Mouse (Mus musculus): ENCODE measurements at regions not wholly inside any gene's neighbourhood (a gene's known extent, or its start where the extent isn't known, plus 50 kb on each side); places are given as distances from the start of the nearest gene placed in this dataset.

GRCm38 (mm10) chr9:122568691-122569441 lies 178.3 kb upstream of the Topaz1 start:
- no peak overlapping the region for H3K9ac ChIP-seq (ENCODE audit: low read depth, low read length)
- no peaks in the 10 kb centered on the region for H3K79me2 ChIP-seq (ENCODE audit: control insufficient read depth, insufficient read depth, low read length)
- H3K27me3 ChIP-seq (ENCODE audit: control insufficient read depth, insufficient read depth, low read length): peaks cover 20% of the 10 kb centered on the region
- no peaks in the 10 kb centered on the region for H3K36me3 ChIP-seq (ENCODE audit: control insufficient read depth, insufficient read depth, low read length)
- no peaks in the 10 kb centered on the region for H3K4me1 ChIP-seq (ENCODE audit: control insufficient read depth, insufficient read depth, low read length)
- no peak overlapping the region for H3K4me3 ChIP-seq (ENCODE audit: insufficient read depth, low read depth, low read length)
- 2% methylated on average over 68 of the region's 68 CpGs for WGBS
- TF ChIP-seq POLR2A (IDR thresholded peaks at IDR 0.05; ENCODE audit: extremely low read depth, insufficient read depth, low read length) (no peak), CTCF (IDR thresholded peaks at IDR 0.05; ENCODE audit: low read depth, low read length) (no peak)
- no peak overlapping the region for H3K27ac ChIP-seq (replicated peaks; ENCODE audit: insufficient read depth, low read depth, low read length)
- DNase-seq (ENCODE audit: extremely low read depth, low read depth, low spot score): no peak

GRCm38 (mm10) chr9:122569511-122570455 lies 177.4 kb upstream of the Topaz1 start:
- no peaks in the 10 kb centered on the region for H3K79me2 ChIP-seq (ENCODE audit: control insufficient read depth, insufficient read depth, low read length)
- H3K27me3 ChIP-seq (ENCODE audit: control insufficient read depth, insufficient read depth, low read length): peaks cover 20% of the 10 kb centered on the region
- no peak overlapping the region for H3K4me3 ChIP-seq (ENCODE audit: insufficient read depth, low read depth, low read length)
- H3K9ac ChIP-seq (ENCODE audit: low read depth, low read length): no peak overlapping the region
- no peak overlapping the region for H3K27ac ChIP-seq (replicated peaks; ENCODE audit: insufficient read depth, low read depth, low read length)
- H3K36me3 ChIP-seq (ENCODE audit: control insufficient read depth, insufficient read depth, low read length): no peaks in the 10 kb centered on the region
- TF ChIP-seq POLR2A (IDR thresholded peaks at IDR 0.05; ENCODE audit: extremely low read depth, insufficient read depth, low read length): no peak
- TF ChIP-seq CTCF (IDR thresholded peaks at IDR 0.05; ENCODE audit: low read depth, low read length): no peak
- H3K4me1 ChIP-seq (ENCODE audit: control insufficient read depth, insufficient read depth, low read length): no peaks in the 10 kb centered on the region
- 3% methylated on average over 48 of the region's 48 CpGs for WGBS
- no peak for DNase-seq (ENCODE audit: extremely low read depth, low read depth, low spot score)

GRCm38 (mm10) chr9:122571001-122571400 lies 176.1 kb upstream of the Topaz1 start:
- no peak for DNase-seq (ENCODE audit: extremely low read depth, low read depth, low spot score)
- Histone ChIP-seq H3K9ac (ENCODE audit: low read depth, low read length) (no peak overlapping the region), H3K4me3 (ENCODE audit: insufficient read depth, low read depth, low read length) (no peak overlapping the region), H3K27ac (replicated peaks; ENCODE audit: insufficient read depth, low read depth, low read length) (no peak overlapping the region), H3K79me2 (ENCODE audit: control insufficient read depth, insufficient read depth, low read length) (no peaks in the 10 kb centered on the region), H3K36me3 (ENCODE audit: control insufficient read depth, insufficient read depth, low read length) (no peaks in the 10 kb centered on the region), H3K4me1 (ENCODE audit: control insufficient read depth, insufficient read depth, low read length) (no peaks in the 10 kb centered on the region), H3K27me3 (ENCODE audit: control insufficient read depth, insufficient read depth, low read length) (peaks cover 20% of the 10 kb centered on the region)
- WGBS: 10% methylated on average over 10 of the region's 10 CpGs
- TF ChIP-seq POLR2A (IDR thresholded peaks at IDR 0.05; ENCODE audit: extremely low read depth, insufficient read depth, low read length) (no peak), CTCF (IDR thresholded peaks at IDR 0.05; ENCODE audit: low read depth, low read length) (no peak)

DNA sequence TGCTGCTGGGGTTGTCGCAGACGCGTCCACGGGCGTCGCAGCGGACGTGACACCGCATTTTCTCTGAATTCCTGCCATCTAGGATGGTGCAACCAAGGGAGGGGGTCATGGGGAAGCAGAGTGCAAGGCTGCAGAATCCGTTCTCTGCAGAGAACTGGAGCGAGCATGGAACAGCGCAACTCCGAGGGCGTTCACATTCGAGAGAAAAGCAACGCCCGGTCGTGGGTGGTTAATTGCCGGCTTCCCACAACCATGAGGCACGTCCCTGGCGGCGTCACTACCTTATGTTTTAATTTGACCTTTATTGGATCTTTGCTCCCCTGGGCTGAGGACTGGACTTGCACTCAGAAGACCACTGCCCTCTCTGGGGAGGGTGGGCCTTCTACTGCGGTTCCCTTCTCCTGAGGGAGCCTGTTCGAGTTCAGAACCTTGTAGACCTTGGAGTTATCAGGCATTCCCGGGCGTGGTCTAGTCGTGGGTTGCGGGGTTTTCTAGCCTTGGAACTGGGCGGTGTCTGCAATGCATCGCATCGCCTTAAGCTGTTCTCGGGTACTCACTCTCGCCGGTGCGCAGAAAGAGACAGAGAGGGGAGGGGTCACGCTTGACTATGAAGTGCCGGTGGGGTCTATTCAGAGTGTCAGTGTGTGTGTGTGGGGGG lies 175.6 kb upstream of the Topaz1 start:
- Histone ChIP-seq H3K4me1 (ENCODE audit: control insufficient read depth, insufficient read depth, low read length) (no peaks in the 10 kb centered on the region), H3K9ac (ENCODE audit: low read depth, low read length) (no peak overlapping the region), H3K79me2 (ENCODE audit: control insufficient read depth, insufficient read depth, low read length) (no peaks in the 10 kb centered on the region), H3K27me3 (ENCODE audit: control insufficient read depth, insufficient read depth, low read length) (peaks cover 20% of the 10 kb centered on the region), H3K4me3 (ENCODE audit: insufficient read depth, low read depth, low read length) (no peak overlapping the region), H3K27ac (replicated peaks; ENCODE audit: insufficient read depth, low read depth, low read length) (no peak overlapping the region), H3K36me3 (ENCODE audit: control insufficient read depth, insufficient read depth, low read length) (no peaks in the 10 kb centered on the region)
- 2% methylated on average over 37 of the region's 37 CpGs for WGBS
- DNase-seq (ENCODE audit: extremely low read depth, low read depth, low spot score): no peak
- TF ChIP-seq POLR2A (IDR thresholded peaks at IDR 0.05; ENCODE audit: extremely low read depth, insufficient read depth, low read length) (no peak), CTCF (IDR thresholded peaks at IDR 0.05; ENCODE audit: low read depth, low read length) (no peak)

DNA sequence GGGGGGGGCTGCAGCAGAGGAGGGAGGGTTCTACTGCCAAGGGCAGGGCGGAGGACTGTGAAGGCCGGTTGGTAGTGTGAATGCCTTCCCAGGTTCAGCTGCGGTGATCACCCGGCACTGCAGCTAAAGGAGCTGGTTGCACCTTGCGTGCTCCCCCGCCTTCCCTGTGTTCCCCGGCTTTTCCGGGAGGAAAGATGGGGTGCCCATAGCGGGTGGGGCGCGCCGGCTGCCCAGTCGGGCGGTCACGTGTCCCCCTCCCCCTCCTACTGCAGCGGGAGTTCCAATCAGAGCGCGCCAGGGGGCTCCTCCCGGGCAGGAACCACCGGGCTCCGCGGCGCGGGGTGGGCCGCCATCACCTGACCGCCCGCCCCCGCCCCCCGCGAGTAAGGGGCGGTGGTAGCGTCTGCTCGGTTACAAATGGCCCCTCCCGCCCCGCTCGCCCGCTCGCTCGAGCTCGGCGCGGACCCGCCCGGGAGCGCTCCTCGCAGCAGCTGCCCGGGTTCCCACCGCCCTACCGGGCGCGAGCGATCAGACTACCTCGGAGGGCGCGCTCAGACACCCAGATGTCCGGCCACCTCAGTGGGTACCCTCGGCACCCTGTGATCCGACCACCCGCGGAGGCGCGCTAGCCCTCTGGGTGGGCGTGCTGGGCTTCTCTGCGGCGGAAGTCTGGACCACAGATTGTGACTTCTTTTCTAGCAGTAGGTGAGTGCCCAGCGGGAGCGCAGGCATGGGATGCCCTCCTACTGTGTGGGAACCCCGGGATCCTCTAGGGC lies 174.9 kb upstream of the Topaz1 start:
- DNase-seq (ENCODE audit: extremely low read depth, low read depth, low spot score): no peak
- 3% methylated on average over 65 of the region's 68 CpGs for WGBS
- peaks cover 20% of the 10 kb centered on the region for H3K27me3 ChIP-seq (ENCODE audit: control insufficient read depth, insufficient read depth, low read length)
- H3K4me3 ChIP-seq (ENCODE audit: insufficient read depth, low read depth, low read length): no peak overlapping the region
- TF ChIP-seq POLR2A (IDR thresholded peaks at IDR 0.05; ENCODE audit: extremely low read depth, insufficient read depth, low read length): no peak
- no peak for TF ChIP-seq CTCF (IDR thresholded peaks at IDR 0.05; ENCODE audit: low read depth, low read length)
- H3K27ac ChIP-seq (replicated peaks; ENCODE audit: insufficient read depth, low read depth, low read length): no peak overlapping the region
- no peaks in the 10 kb centered on the region for H3K79me2 ChIP-seq (ENCODE audit: control insufficient read depth, insufficient read depth, low read length)
- no peaks in the 10 kb centered on the region for H3K4me1 ChIP-seq (ENCODE audit: control insufficient read depth, insufficient read depth, low read length)
- H3K36me3 ChIP-seq (ENCODE audit: control insufficient read depth, insufficient read depth, low read length): no peaks in the 10 kb centered on the region
- H3K9ac ChIP-seq (ENCODE audit: low read depth, low read length): no peak overlapping the region

All from liver, adult 2 months (tissue).